Mouse (Mus musculus) kidney, adult 2 months (tissue): ENCODE measurements around the gene Myh7b.

Experiments used
- CTCF ChIP-seq: fragments of 200-500 bp; conservative IDR thresholded peaks from 2 replicates; pipeline ENCODE4 v1.5.1; 2011; ENCODE audit warnings: low read depth, mild to moderate bottlenecking, control low read depth, low read length, moderate library complexity, mixed read lengths; ENCODE audit not compliant: insufficient read depth, insufficient read length
- POLR2A ChIP-seq: fragments of 200-500 bp; IDR thresholded peaks from one replicate; pipeline ENCODE4 v1.6.1; 2011; ENCODE audit warnings: low read depth, low read length, control low read depth

DNA sequence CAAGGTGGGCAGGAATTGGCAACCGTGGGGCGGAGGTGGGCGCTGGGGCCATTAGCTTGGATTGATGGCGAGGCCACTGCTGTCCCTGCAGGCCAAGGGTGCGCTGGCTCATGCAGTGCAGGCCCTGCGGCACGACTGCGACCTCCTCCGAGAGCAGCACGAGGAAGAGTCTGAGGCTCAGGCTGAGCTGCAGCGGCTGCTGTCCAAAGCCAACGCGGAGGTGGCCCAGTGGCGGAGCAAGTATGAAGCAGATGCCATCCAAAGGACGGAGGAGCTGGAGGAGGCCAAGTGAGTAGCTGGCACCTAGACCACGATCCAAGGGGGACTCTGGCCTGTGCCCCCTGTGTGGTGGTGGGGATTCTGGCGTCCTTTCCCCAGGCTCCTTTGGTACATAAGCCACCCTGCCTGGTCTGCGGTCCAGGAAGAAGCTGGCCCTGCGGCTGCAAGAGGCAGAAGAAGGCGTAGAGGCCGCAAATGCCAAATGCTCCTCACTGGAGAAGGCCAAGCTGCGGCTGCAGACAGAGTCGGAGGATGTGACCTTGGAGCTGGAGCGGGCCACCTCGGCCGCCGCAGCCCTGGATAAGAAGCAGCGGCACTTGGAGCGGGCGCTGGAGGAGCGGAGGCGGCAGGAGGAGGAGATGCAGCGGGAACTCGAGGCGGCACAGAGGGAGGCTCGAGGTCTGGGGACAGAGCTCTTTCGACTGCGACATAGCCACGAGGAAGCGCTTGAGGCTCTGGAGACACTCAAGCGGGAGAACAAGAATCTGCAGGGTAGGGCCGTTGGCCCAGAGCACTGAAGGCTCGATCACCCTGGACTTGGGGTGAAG, 19.8 kb downstream of the Myh7b start:
- no peak for TF ChIP-seq POLR2A
- no peak for TF ChIP-seq CTCF
